Mouse (Mus musculus) G1E (cell line): ENCODE measurements at regions not wholly inside any gene's neighbourhood (a gene's known extent, or its start where the extent isn't known, plus 50 kb on each side); places are given as distances from the start of the nearest gene placed in this dataset.

ENCODE experiments used
- CTCF ChIP-seq: IDR thresholded peaks from 2 replicates; pipeline ENCODE4 v1.5.1; 2012; ENCODE audit warnings: low read depth, low read length, inconsistent platforms, mixed read lengths
- GATA1 ChIP-seq: IDR thresholded peaks from 2 replicates; pipeline ENCODE4 v1.6.1; 2012; ENCODE audit warnings: borderline replicate concordance, low read length, inconsistent platforms, mixed read lengths

GRCm38 (mm10) chr5:119186611-119187010 is 483.9 kb upstream of the Tbx3 start:
- TF ChIP-seq CTCF (no peak), GATA1 (no peak)
